Mouse (Mus musculus) yolk sac, embryonic 10.5 days (tissue): Measurements from ENCODE around the gene Uvssa.

Source experiments
- DNase-seq: peaks from one replicate; pipeline ENCODE4 v3.0.0-alpha.2; 2017; ENCODE audit warnings: low spot score

Uvssa gene

DNA sequence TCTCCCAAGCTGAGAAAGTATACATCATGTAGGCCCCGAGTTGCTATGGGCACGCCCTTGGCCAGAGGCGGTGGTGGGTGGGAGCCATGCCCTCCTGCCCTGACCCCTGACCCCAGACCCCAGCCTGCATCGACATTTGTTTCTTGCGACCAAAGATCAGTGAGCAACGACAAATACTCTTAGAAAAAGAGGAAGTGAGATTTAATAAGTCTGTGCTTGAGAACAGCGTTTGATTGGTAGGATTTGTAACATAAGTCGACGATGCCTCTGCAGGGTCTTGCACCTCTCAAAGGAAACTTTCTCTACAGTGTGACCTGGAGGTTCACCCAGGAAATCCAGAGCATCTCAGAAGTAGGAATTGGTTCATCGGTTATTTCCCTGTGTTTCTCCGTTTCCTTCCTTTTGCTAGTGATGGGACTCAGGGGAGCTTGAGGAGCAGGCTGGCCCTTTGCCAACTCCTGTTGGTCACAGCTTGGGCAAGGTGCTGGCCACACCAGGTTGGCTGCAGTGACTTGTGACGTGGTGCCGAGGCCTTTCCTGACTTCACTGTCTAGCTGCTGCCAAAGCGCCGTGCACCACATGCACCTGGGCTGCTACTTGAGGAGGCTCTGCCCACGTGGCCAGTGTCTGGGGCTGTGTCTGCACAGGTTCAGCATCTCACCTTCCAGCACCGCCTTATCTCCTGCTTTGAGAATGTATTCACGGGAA, 5.9 kb upstream of the Uvssa start:
- no peak for DNase-seq

DNA sequence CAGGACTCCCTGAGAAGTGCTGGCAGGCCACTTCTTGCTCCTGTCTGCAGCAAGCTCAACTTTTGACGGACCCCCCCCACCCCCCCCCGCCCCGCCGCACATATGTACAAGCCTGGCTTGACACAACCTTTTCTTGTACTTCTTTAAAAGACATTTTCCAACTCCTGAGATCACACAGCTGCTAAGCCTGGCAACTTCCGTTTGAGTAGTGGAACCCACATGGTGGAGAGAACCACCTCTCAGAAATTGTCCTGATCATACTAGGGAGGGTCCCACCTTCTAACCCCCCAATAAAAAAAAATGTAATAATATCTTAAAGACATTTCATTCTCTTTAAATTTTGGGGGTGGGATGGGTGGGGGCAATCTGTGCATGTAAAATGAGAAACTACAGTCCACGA, 1.2 kb upstream of the Uvssa start:
- no peak for DNase-seq

GRCm38 (mm10) chr5:33377801-33378301, 498 bp upstream of the Uvssa start:
- DNase-seq, result no peak

GRCm38 (mm10) chr5:33387550-33387949, 9.2 kb downstream of the Uvssa start:
- DNase-seq, result no peak

- peak; percentile 56 for DNase-seq
Observed at GRCm38 (mm10) chr5:33393803-33394202, 15.5 kb downstream of the Uvssa start.

DNA sequence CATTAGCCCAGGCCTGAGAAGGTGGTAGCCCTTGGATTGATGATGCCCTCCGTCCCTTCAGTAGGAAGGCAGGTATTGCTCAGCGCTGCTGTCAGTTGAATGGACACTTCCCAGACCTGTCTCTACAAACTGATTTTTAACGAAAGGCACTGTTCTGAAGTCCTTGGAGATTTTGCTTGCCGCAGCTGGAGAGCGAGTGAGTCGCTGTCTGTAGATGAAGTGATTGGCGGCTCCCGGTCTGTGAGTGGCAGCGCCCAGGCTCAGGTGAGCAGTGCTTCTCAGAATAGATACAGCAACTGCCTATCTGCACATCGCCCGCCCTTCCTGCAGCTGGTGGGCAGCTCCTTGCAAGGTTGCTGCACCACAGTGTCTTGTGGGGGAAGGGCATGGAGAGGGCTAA, 17.3 kb downstream of the Uvssa start:
- DNase-seq, result no peak

- no peak for DNase-seq
Observed at GRCm38 (mm10) chr5:33396828-33397227, 18.5 kb downstream of the Uvssa start.

GRCm38 (mm10) chr5:33400819-33401218, 22.5 kb downstream of the Uvssa start:
- no peak for DNase-seq

- no peak for DNase-seq
Observed at GRCm38 (mm10) chr5:33420313-33420712, 42.0 kb downstream of the Uvssa start.

GRCm38 (mm10) chr5:33427461-33427860, 49.1 kb downstream of the Uvssa start:
- DNase-seq, result no peak

DNA sequence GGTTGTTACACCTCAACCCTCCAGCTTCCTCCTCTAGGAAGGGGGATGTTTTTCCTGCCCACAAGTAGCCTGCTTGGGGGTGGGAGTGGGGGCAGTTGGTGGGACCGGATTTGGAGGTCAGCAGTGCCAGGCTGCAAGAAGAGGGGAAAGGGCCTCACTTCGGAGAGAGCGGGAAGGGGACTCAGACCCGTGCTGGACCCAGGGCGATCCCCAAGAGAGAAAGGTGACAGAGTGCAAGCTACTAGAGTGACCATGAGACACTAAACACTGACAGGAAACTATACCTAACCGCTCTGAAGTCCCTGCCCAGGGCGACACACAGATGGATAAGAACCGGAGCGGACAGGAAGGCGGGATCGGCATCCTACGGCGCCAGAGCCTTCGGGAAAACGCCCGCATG, 51.8 kb downstream of the Uvssa start:
- DNase-seq, result no peak

DNA sequence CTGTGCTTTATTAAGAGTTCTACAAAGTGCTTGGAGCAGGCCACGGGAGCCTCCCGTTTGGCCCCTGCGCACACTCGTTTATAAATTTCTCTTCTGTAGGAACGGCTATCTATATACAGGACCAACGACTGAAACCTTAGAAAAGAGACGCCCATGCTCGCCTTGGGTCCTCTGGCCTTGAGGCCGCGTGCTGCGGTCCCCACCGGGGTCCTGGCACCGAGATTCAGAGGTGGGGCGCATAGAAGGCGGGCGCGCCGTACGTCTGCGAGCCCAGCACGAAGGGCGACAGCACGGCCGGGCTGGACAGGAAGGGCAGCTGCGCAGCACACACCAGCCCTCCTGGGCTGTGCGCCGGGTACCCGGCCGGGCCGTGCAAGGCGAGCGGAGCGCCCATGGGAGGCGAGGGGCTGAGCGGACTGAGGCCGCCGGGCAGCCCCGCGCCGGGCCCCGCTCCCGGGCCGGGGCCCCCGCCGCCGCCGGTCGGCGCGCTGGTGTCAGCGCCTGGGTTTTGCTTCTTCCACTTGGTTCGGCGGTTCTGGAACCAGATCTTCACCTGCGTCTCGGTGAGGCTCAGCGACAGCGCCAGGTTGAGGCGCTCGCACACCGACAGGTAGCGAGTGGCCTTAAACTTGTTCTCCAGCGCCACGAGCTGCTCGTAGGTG, 52.3 kb downstream of the Uvssa start:
- no peak for DNase-seq

GRCm38 (mm10) chr5:33431173-33432005, 53.0 kb downstream of the Uvssa start:
- no peak for DNase-seq

- no peak for DNase-seq
Observed at GRCm38 (mm10) chr5:33432057-33432935, 53.9 kb downstream of the Uvssa start.

- no peak for DNase-seq
Observed at GRCm38 (mm10) chr5:33433201-33434138, 55.1 kb downstream of the Uvssa start, which contains the start of gene Nkx1-1. Nkx1-1 (minus strand) TSS chr5:33433976.

DNA sequence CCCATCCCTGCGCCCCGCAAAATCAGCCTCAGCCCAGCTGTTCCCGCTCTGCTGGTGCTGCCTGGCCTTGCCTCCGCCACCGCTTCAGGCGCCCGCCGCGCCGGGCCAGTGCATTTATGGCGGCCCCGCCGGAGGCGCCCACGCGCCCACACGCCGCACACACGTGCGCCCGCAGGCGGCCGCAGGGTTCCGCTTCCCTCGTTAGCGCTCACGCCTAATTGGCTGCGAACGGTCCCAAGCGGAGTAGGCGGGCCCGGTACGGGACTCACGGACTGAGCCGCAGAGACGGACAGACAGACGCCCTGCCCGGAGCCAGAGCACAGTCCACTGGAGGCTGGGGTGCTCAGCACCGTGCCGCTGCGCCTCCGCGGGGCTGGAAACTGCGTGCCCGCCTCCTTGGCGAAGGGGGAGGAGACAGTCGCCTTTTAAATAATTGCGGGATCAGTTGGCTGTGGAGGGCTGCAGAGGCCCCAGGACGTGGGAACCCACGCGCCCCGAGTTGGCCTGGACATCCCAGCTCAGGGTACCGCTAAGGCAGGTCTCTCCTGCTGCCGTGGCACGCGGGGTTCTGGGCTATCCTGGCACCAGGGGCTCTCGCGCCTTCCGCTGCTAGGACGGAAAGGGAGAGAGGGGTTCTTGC, 55.9 kb downstream of the Uvssa start:
- DNase-seq, result no peak

- DNase-seq, result no peak
Observed at GRCm38 (mm10) chr5:33435151-33435550, 56.8 kb downstream of the Uvssa start.

- DNase-seq, result no peak
Observed at GRCm38 (mm10) chr5:33435941-33436340, 57.6 kb downstream of the Uvssa start.

DNA sequence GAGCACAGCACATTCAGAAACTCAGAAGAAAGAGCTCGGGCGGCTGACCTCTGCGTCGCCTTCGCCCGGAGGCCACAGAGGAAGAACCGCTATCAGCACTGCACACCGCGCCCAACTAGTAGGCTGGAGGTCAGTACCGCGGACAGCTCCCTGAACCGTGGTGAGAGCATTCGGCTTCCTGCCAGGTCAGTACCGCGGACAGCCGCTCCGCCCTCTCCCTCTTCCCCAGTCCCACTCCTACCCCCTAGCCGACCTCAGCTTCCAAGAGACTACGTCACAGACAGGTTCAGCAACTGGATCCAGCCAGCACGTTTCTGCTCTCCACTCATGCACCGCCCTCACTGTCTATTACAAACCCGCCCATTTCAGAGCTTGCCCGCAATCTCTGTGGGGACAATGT, 59.9 kb downstream of the Uvssa start:
- DNase-seq, result peak; percentile 86
